Mouse (Mus musculus): ENCODE results near the gene Esrrb. TPM values are rescaled to one million over a fixed set of nuclear protein-coding genes. Genes with fewer than 3 reads are reported as not detected.

The Esrrb gene
- 0.76 TPM for polyA plus RNA-seq (2014; fragmentation: Illumina TruSeq; extraction: RNeasy Lipid Tissue Mini Kit (QIAGEN cat#74804); ENCODE audit: low read depth, low replicate concordance)

DNA sequence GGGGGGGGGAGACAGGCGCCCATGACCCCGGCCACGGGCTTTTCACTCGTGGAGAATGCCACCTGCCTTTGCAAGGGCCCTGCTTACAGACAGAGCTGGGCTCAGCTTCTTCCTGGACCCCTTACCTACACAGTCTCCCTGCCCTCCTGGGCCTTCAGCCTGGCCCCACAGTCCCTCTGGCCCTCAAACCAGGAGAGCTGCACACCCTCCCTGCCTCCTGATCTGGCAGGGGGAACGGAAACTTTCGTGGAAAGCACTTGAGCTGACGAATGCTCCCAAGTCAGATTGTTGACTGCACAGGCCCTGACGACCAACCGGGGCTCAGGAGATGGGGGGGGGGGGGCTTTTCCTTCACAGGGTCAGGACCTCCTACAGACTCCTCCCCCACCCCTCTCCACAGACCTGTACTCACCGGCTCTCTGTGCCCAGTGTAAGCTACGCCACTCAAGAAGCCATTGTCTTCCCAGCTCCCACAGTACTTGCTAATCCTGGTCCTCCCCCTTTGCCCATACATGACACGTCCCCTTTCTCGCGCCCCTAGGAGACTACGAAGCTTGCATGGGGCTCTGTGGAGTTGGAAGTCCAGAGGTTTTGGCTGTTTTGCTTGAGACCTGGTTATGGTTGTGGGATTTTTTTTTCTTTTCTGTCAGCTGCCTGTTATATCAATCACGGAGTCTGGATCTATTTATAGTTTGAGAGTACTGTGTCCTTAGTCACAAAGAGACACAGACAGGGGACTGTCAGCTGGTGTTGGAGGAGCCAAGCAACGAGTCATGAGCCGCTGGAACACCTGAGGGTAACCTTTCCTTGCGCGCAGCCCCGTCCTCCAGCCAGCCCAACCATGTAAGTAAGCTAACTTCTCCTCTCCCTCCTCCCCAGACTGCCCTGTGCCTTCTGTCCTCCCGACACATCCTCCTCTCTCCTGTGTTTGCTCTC, at the start of gene Esrrb:
Gene Esrrb, plus strand, starts transcription at position 422 of the 936 bp plus-strand sequence.

Other genes with a start within 250 kb of the Esrrb start
- 13.4 TPM for gene Gpatch2l, start 119.3 kb upstream of the Esrrb start, polyA plus RNA-seq (2014; fragmentation: Illumina TruSeq; extraction: RNeasy Lipid Tissue Mini Kit (QIAGEN cat#74804); ENCODE audit: low read depth, low replicate concordance)

Measured in testis, adult 10 weeks (tissue).